Mouse (Mus musculus) kidney, embryonic 14.5 days (tissue): ENCODE data around the gene Smim15. TPM values are rescaled to one million over a fixed set of nuclear protein-coding genes. Genes with fewer than 3 reads are reported as not detected.

Experiments used
- ATAC-seq: fragments of 200-750 bp; cut with Nextera tagmentation; 2 replicates; pipeline ENCODE4 v1.8.0; 2017; ENCODE audit warnings: moderate number of reproducible peaks, mild to moderate bottlenecking, moderate TSS enrichment, moderate library complexity; ENCODE audit not compliant: low FRiP score, low TSS enrichment
- H3K27ac ChIP-seq: fragments of 300-500 bp; sonication (generic); 2 replicates; pipeline ENCODE4 v1.5.1; 2014; ENCODE audit warnings: low read depth, mild to moderate bottlenecking, low read length, moderate library complexity, mixed read lengths
- H3K27me3 ChIP-seq: fragments of 300-500 bp; sonication (generic); 2 replicates; pipeline ENCODE4 v1.6.1; 2014; ENCODE audit warnings: mild to moderate bottlenecking, low read length; ENCODE audit not compliant: control insufficient read depth, insufficient read depth
- H3K36me3 ChIP-seq: fragments of 300-500 bp; sonication (generic); 2 replicates; pipeline ENCODE4 v1.6.1; 2014; ENCODE audit warnings: low read length, mixed read lengths; ENCODE audit not compliant: control insufficient read depth, insufficient read depth
- H3K4me1 ChIP-seq: fragments of 300-500 bp; sonication (generic); 2 replicates; pipeline ENCODE4 v1.6.1; 2014; ENCODE audit warnings: low read length, mixed read lengths; ENCODE audit not compliant: control insufficient read depth, insufficient read depth
- H3K4me2 ChIP-seq: fragments of 300-500 bp; sonication (generic); replicated peaks from 2 replicates; pipeline ENCODE4 v1.6.1; 2014; ENCODE audit warnings: low read depth, mild to moderate bottlenecking, low read length
- H3K4me3 ChIP-seq: fragments of 300-500 bp; sonication (generic); 2 replicates; pipeline ENCODE4 v1.5.1; 2014; ENCODE audit warnings: mild to moderate bottlenecking, low read length
- H3K9ac ChIP-seq: fragments of 300-500 bp; sonication (generic); 2 replicates; pipeline ENCODE4 v1.6.1; 2014; ENCODE audit warnings: low read depth, mild to moderate bottlenecking, low read length, moderate library complexity
- H3K9me3 ChIP-seq: fragments of 300-500 bp; sonication (generic); 2 replicates; pipeline ENCODE4 v1.6.1; 2016; ENCODE audit warnings: low read length; ENCODE audit not compliant: control insufficient read depth
- WGBS: fragments of 180-500 bp; shearing (Covaris S2); extraction: QIAGEN DNeasy Blood & Tissue Kit; methylation state at CpG from one replicate; pipeline ENCODE4 v1.1.7; 2014; 5-methylcytosine and 5-hydroxymethylcytosine counted together
- polyA plus RNA-seq: library from polyadenylated mRNA; unstranded; fragments of >200 nt; fragmentation: Nextera tagmentation; extraction: Ambion mirVana; gene quantifications from 2 replicates; pipeline ENCODE4 v1.2.1, GENCODE M21; 2014

The Smim15 gene
- polyA plus RNA-seq, 1 experiment from 2014 or later, result 82.1 TPM

DNA sequence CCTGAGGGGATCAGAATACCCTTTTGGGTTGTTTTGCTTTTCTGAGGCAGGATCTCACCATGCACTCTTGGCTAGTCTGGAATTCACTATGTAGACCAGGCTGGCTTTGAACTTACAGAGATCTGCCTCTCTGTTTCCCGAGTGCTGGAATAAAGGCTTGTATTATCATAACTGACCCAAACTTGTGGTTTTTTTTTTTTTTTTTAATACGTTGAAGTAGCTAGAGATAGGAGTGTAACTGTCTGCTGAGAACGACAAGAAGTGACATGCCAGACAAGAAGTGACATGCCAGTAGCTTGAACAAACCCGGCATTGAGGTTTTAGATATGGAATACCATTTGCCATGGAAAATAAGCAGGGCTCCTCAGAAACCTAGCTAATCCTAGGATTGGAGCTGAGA, 11.5 kb upstream of the Smim15 start:
- Histone ChIP-seq H3K4me1 (no peaks in the 10 kb centered on the region), H3K27me3 (no peaks in the 10 kb centered on the region), H3K36me3 (no peaks in the 10 kb centered on the region), H3K9ac (no peak overlapping the region), H3K4me3 (no peak overlapping the region), H3K4me2 (no peak overlapping the region), H3K27ac (no peak overlapping the region), H3K9me3 (no peaks in the 10 kb centered on the region)
- no peak for ATAC-seq
- 96% methylated on average over 4 of the region's 4 CpGs for WGBS

DNA sequence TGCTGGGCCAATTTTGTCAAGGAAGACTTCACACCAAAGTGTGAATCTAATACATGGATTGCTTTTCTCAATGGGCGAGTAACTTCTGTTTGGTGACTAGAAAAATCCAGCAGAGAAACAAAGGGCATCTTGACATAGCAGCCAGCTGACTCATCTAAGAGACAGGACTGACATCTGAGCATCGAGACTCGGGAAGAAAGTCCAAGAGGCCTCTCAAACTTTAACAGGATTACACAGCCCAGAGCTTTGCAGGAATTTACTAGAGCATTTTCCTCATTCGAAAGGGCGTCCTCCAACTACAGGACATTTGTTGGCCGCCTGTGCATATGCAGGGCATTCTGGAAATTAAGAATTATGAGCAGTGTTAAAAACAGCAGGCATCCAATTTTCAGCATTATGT, 4.9 kb upstream of the Smim15 start:
- H3K36me3 ChIP-seq, result no peaks in the 10 kb centered on the region
- no peak overlapping the region for H3K9ac ChIP-seq
- H3K27ac ChIP-seq, result no peak overlapping the region
- no peaks in the 10 kb centered on the region for H3K27me3 ChIP-seq
- H3K9me3 ChIP-seq, result no peaks in the 10 kb centered on the region
- H3K4me3 ChIP-seq, result no peak overlapping the region
- no peak for ATAC-seq
- 51% methylated on average over 6 of the region's 6 CpGs for whole genome bisulfite sequencing
- peaks cover 20% of the 10 kb centered on the region for H3K4me1 ChIP-seq
- no peak overlapping the region for H3K4me2 ChIP-seq

DNA sequence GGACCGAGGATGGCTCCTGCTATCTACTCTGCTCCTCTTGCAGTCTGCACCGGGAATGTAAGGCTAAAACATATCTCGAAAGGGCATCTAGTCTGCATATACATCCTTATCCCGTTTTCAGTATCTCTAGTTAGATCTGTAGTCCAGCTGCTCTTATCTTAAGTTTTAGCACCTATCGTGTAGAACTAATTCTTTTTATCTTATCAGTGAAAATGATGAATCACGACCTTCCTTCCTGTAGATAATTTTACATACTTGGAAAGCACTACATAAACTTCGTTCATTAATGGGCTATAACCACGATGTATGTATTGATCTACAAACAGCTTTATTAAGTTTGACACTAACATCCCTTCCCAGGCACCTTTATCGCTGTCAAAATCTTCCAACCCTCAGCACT, 4.3 kb upstream of the Smim15 start:
- no peak for ATAC-seq
- H3K9me3 ChIP-seq, result no peaks in the 10 kb centered on the region
- H3K4me2 ChIP-seq, result no peak overlapping the region
- no peaks in the 10 kb centered on the region for H3K27me3 ChIP-seq
- H3K4me3 ChIP-seq, result no peak overlapping the region
- H3K27ac ChIP-seq, result no peak overlapping the region
- no peak overlapping the region for H3K9ac ChIP-seq
- no peaks in the 10 kb centered on the region for H3K36me3 ChIP-seq
- peaks cover 20% of the 10 kb centered on the region for H3K4me1 ChIP-seq
- 76% methylated on average over 9 of the region's 9 CpGs for WGBS

DNA sequence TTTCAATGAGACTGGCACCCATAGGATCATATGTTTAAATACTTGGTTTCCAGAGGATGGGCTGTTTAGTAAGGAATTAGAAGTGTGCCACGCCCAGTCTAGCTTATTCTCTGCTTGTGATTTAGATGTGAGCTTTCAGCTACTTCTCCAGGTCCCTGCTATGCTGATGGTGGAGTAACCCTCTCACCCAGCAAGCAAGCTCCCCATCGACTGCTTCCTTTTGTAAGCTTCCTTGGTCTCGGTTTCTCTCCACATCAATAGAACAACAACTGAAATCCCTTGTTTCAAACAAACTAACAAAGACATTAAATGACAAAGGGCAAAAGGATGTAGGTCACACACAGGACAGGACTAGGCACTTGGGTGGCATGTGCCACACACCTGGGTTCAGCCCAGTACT, 3.8 kb upstream of the Smim15 start:
- WGBS, result 81% methylated on average over 3 of the region's 3 CpGs
- Histone ChIP-seq H3K4me2 (no peak overlapping the region), H3K9me3 (no peaks in the 10 kb centered on the region), H3K9ac (no peak overlapping the region), H3K4me1 (peaks cover 20% of the 10 kb centered on the region), H3K27me3 (no peaks in the 10 kb centered on the region), H3K36me3 (no peaks in the 10 kb centered on the region), H3K27ac (no peak overlapping the region), H3K4me3 (no peak overlapping the region)
- no peak for ATAC-seq

DNA sequence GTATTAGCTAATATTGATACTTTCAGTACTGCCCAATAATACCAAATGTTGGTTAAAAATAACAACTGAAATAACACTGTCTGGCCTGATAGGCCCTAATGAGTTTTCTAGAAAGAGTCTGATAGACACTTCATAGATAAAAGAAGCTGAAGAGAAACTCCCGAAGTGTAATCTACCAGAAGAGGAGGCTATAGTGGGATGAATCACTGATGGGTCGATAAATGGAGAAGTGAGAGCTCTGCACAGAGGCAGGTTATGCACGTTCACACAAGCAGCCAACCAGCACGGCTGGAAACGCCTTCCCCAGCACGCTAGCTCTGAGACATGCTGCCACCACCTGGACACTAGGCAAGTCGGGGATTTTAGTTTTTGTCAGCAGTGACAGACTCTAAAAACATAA, 2.9 kb upstream of the Smim15 start:
- H3K27ac ChIP-seq, result no peak overlapping the region
- no peak overlapping the region for H3K9ac ChIP-seq
- WGBS, result 6% methylated on average over 7 of the region's 7 CpGs
- no peak overlapping the region for H3K4me2 ChIP-seq
- peaks cover 28% of the 10 kb centered on the region for H3K4me1 ChIP-seq
- ATAC-seq, result no peak
- no peaks in the 10 kb centered on the region for H3K27me3 ChIP-seq
- no peaks in the 10 kb centered on the region; the same call in 1 of the 2 replicates for H3K36me3 ChIP-seq
- H3K4me3 ChIP-seq, result no peak overlapping the region
- no peaks in the 10 kb centered on the region for H3K9me3 ChIP-seq

DNA sequence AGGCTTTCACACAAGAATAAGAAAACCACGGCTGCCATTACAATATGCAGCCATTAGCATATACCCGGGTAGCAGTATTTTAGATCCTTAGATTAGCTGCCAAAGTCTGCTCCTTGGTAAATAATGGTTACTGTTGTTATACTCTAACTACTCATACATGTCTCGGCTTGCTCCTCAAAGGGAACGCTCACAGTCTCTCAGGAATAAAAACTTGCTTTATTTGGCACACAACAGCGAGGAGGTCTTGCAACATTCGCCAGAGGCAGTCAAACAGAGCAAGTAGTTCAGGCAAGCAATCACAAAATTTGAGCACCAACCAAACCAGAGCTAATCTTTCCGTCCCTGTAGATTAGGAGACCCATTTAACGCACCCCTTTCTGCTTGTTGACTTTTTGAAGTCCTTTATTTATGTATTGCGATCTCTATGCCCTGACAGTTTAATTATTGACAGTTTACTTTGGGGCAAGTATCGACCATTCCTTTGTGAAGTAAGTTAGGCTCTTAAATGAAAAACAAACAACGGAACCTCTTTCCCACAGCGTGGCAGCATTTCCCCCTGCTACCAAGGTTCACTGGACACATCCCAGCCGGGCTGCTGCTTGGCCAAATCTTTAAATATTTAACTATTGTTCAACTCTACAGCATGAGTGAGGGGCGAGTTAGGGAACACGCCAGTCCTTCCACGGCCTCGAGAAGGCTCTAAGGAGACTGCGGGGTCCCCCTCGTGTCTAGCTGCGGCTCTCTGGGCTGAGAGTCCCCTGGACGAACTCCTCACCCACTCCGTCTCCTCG, 620 bp upstream of the Smim15 start:
- Histone ChIP-seq H3K9ac (peak overlapping the region; percentile 87), H3K27ac (peak overlapping the region; percentile 96), H3K4me3 (peak overlapping the region; percentile 66), H3K36me3 (peaks cover 17% of the 10 kb centered on the region), H3K27me3 (no peaks in the 10 kb centered on the region), H3K4me1 (peaks cover 28% of the 10 kb centered on the region), H3K4me2 (peak overlapping the region; percentile 61), H3K9me3 (no peaks in the 10 kb centered on the region)
- 3% methylated on average over 23 of the region's 23 CpGs for WGBS
- ATAC-seq, result peak; percentile 63

DNA sequence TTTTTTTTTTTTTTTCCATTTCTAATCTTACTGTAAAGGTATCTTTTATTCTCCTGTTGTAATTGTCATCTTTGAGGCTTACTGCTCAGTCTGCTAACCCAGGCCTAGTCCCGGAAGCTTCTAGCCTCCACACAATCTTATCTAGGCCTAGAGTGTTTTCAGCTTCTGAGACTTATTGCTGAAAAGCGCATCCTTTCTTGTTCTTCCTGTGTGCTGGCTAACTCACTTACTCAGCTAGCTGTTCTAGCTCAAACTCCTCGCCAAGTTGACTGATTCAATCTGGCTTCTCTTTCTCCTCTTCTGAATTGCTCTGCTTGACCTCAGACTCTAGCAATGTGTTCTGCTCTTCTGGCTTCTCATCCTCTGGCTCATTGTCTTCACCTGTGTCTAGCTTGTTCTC, 1.4 kb downstream of the Smim15 start:
- H3K27ac ChIP-seq, result no peak overlapping the region
- H3K4me3 ChIP-seq, result no peak overlapping the region
- 85% methylated on average over 3 of the region's 3 CpGs for WGBS
- peaks cover 17% of the 10 kb centered on the region for H3K36me3 ChIP-seq
- H3K9ac ChIP-seq, result no peak overlapping the region
- H3K9me3 ChIP-seq, result no peaks in the 10 kb centered on the region
- H3K27me3 ChIP-seq, result no peaks in the 10 kb centered on the region
- H3K4me1 ChIP-seq, result peaks cover 24% of the 10 kb centered on the region
- ATAC-seq, result no peak
- peak overlapping the region; percentile 29 for H3K4me2 ChIP-seq

DNA sequence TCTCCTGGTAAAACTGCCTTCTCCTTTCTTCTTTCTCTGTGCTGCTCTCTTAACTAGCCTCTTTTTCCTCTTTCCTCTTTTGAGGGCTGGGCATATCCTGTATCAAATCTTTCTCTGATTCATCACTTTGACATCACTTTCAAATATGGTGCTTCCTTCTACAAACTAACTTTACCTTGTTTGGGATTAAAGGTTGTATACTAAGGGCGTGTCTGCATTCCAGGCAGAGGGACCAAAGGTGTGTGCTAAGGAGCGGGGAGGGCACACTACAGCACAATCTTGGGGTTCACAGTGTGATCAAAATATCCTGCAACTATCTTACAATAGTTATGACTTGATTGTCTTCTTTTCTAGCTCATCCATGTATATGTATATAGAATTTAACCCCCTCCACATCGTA, 1.8 kb downstream of the Smim15 start:
- H3K9me3 ChIP-seq, result no peaks in the 10 kb centered on the region
- no peaks in the 10 kb centered on the region for H3K27me3 ChIP-seq
- peaks cover 17% of the 10 kb centered on the region for H3K36me3 ChIP-seq
- H3K9ac ChIP-seq, result no peak overlapping the region
- H3K4me1 ChIP-seq, result peaks cover 20% of the 10 kb centered on the region
- peak overlapping the region; percentile 29 for H3K4me2 ChIP-seq
- WGBS, result 97% methylated on average over 3 of the region's 3 CpGs
- H3K4me3 ChIP-seq, result no peak overlapping the region
- ATAC-seq, result no peak
- no peak overlapping the region for H3K27ac ChIP-seq

DNA sequence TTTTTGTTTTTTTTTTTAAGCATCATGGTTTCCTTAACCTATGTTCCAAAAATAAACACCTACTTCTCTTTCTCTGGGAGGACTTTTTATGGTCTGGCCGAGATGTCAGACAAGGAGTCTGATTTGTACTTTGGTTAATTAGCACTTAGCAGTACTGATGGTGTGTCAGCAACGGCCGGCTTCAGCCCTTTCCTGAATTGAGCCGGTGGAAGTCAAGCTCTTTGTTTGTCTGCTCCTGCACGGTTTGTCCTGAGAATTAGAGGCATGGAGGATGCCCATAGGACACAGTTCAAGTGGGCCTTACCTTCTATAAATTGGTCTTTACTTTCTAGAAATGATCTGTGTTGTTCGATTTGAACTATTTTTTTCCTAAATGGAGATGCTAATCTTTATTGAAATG, 2.6 kb downstream of the Smim15 start:
- peaks cover 17% of the 10 kb centered on the region for H3K36me3 ChIP-seq
- 45% methylated on average over 6 of the region's 6 CpGs for WGBS
- H3K4me2 ChIP-seq, result no peak overlapping the region
- no peak overlapping the region for H3K4me3 ChIP-seq
- H3K27me3 ChIP-seq, result no peaks in the 10 kb centered on the region
- H3K9ac ChIP-seq, result no peak overlapping the region
- H3K9me3 ChIP-seq, result no peaks in the 10 kb centered on the region
- ATAC-seq, result no peak
- no peak overlapping the region for H3K27ac ChIP-seq
- peaks cover 16% of the 10 kb centered on the region for H3K4me1 ChIP-seq
